Mouse (Mus musculus): ENCODE results near the gene Zc3h15.
A peak's percentile ranks its signal among the peaks of the same experiment; 100 is the strongest.
"Not testable (repeated sequence)": the region's sequence is repeated elsewhere in the genome, so short reads cannot be mapped to it uniquely, and the experiment has no call there.

Zc3h15 gene

GRCm38 (mm10) chr2:83644276-83645252, at the start of gene Zc3h15:
Gene Zc3h15, plus strand, starts transcription at chr2:83644435.
- peak; percentile 95 to 98 for DNase-seq (ENCODE audit: inconsistent age in 2 of 2, low spot score in 1 of 2)

DNA sequence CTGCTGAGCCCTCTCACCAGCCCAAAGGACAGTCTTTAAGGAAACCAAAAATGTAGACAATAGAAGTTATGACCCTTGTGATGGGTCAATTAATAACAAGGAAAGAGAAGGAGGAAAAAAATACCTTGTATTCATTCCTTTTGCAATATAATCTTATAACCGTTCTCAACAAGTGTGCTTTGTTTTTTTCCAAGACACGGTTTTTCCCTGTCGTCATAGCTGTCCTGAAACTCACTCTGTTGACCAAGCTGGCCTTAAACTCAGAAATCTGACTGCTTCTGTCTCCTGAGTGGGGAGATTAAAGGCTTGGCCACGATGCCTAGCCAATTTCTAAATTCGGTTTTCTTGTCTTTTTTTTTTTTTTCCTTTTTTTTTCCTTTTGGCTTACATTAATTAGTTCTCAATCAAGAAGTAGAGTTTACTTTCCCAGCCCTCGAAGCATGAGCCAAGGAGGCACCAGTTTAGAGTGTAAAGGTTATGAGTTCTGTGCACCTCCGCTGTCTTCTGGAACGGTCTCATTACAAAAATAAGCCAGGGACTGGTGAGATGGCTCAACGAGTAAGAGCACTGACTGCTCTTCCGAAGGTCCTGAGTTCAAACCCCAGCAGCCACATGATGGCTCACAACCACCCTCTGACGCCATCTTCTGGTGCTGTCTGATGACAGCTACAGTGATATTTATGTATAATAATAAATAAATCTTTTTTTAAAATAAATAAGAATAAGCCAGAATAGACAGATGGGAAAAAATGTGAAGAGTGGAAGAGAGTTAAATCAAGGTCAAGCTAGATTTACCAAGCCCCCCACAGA, 23.5 kb upstream of the Zc3h15 start:
- DNase-seq (ENCODE audit: inconsistent age in 2 of 2, low spot score in 1 of 2): no peak

DNA sequence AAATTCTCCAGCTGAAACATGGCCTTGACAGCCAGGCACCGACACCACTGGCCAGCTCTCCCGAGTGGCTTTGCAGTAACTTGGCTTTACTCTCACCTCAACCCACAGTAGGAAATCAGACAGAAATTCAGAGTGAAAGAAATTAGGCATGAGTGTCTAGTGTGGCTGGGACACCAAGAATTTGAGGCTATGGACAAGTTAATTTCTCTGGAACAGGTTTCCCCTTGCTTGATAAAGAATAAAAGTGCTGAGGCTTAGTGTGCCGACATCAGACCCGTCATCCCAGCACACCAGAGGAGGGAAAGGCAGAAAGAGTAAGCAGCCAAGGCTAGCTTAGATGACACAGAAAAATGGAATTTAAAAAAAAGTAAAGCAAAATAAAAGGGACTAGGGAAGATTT, 22.7 kb upstream of the Zc3h15 start:
- DNase-seq (ENCODE audit: inconsistent age in 2 of 2, low spot score in 1 of 2): peak in 1 of 2 experiments; percentile 59

DNA sequence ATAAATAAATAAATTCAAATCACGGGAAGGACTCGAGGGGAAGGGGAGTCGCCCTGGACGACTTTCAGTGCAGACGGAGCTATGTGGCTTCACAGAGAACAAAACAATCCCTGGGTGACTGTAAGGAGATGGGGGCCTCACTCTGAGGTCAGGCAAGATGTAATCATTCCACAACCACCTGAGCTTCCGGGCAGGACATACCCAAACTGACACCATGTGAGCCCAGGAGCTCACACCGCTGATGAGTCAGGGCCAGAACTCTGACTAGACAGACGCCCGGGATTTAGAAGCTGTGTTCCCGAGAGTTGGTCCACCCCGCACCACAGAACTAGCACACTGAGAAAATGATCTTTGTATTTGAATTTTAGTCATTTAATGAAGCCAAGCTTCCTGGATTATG, 21.4 kb upstream of the Zc3h15 start:
- peak in 1 of 2 experiments; percentile 29 for DNase-seq (ENCODE audit: inconsistent age in 2 of 2, low spot score in 1 of 2)

GRCm38 (mm10) chr2:83624045-83624444, 20.2 kb upstream of the Zc3h15 start:
- no peak for DNase-seq (ENCODE audit: inconsistent age in 2 of 2, low spot score in 1 of 2)

DNA sequence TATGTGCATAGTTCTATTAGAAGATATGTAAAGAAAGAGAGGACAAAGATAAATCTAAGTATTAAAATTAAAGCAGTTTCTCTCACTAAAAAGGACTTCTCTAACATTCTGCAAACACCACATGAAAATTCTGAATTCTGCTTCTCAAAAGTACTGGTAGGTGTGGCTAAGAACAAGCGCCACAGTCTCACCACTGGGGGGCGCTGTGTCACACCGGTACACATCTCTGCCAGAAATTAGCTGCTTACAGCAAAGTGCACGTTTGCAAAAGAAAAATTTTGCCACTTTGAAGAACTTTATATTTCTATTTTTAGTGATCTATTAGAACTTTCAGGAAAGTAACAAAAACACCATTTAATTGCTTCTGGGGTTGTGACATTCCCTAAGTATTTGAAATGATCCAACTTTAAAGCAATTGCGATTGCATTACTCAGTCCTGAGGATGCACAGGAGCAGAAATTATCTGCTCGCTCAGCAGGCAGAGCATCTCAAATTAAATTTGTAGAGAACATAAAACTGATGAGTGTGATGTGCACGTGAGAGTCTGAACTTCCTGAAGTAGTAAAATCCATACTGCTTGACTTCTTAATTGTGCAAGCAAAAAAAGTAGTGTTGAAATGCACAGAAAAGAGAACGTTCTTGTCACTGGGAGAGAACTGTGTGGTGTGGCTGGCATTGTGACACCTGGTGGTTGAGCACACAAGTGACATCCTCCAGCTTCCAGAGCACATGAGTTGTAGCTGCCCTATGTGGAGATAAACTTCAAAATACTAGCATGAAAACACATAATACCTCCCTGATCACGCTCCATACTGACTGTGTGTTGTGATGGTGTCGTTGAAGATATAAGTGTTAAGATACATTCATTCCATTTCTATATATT, 18.8 kb upstream of the Zc3h15 start:
- peak; percentile 63 to 87 for DNase-seq (ENCODE audit: inconsistent age in 2 of 2, low spot score in 1 of 2)

DNA sequence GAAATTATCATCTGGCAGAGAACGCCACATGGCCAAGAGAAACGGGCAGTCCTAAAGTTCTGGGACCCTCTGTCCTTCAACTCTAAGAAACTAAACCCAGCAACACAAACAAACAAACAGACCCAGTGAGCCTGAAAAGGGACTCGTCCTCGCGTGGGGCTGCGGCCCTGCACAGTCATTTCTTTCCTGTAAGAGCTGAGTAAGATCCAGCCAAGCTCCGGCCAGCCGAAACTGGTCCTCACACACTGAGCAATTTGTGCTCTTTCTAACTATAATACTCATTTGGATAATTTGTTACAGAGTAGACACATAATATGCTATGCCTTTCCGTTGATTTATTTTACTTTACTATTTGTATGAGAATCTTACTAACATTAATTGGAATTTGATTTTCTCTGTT, 17.4 kb upstream of the Zc3h15 start:
- DNase-seq (ENCODE audit: inconsistent age in 2 of 2, low spot score in 1 of 2): no peak

DNA sequence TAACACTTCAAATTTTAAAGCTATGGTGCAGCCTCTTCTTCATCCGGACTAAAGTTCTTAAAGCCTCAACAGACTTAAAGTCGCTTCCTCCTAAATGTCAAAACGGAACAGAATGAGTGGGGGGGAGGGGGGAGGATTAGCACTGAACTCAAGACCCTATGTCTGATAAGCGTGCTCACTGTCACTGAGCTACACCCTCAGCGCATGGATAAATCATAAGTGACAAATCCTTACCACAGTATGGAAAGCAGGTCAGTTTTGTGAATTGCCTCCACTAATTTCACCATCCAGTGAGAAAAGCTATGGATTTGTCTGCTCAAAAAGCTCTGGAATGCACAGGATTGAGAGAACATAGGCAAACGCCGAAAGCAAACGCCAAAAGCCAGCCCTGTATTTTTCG, 16.7 kb upstream of the Zc3h15 start:
- no peak for DNase-seq (ENCODE audit: inconsistent age in 2 of 2, low spot score in 1 of 2)

GRCm38 (mm10) chr2:83627932-83628331, 16.3 kb upstream of the Zc3h15 start:
- no peak for DNase-seq (ENCODE audit: inconsistent age in 2 of 2, low spot score in 1 of 2)

- DNase-seq (ENCODE audit: inconsistent age in 2 of 2, low spot score in 1 of 2): no peak
These were observed 2.2 kb upstream of the Zc3h15 start for GRCm38 (mm10) chr2:83641993-83642392.

DNA sequence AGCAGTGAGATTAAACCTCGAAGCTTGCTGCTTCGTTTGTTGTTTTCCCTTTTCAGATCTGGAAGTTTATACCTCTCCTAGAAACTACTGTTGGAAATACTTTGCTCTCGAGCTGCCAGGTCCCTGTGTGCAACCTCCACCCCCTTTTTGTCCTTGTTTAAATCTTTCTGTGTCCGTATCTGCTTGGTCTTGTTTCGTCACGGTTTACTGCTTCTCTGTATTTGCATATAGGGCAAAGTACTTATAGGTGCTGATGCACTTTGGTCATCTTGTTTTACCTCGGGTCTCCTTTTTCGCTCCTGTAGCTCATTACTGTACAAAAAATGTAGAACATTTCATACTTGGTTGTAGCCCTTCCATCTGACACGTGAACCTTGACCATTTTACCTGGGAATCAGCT, 4.7 kb downstream of the Zc3h15 start:
- DNase-seq (ENCODE audit: inconsistent age in 2 of 2, low spot score in 1 of 2): peak in 1 of 2 experiments; percentile 54

DNA sequence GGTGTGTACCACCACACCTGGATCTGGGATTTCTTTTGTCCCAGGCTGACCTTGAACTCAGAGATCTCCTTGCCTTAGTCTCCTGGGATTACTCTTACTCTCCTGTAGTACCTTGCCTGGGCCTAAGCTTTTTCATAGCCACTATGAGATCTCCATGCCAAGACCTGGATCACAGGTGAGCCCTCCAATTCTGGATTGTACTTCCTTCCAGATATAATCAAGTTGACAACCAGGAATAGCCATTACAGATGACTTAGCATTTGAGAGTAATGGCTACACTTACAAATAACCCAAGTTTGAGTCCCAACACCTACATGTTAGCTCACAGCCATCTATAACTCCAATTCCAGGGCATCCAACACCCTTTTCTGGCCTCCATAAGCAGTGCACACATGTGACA, 8.4 kb downstream of the Zc3h15 start:
- DNase-seq (ENCODE audit: inconsistent age in 2 of 2, low spot score in 1 of 2): no peak

- no peak for DNase-seq (ENCODE audit: inconsistent age in 2 of 2, low spot score in 1 of 2)
These were observed 15.0 kb downstream of the Zc3h15 start for GRCm38 (mm10) chr2:83659279-83659678.

GRCm38 (mm10) chr2:83660114-83660513, 15.9 kb downstream of the Zc3h15 start:
- DNase-seq (ENCODE audit: inconsistent age in 2 of 2, low spot score in 1 of 2): no peak

DNA sequence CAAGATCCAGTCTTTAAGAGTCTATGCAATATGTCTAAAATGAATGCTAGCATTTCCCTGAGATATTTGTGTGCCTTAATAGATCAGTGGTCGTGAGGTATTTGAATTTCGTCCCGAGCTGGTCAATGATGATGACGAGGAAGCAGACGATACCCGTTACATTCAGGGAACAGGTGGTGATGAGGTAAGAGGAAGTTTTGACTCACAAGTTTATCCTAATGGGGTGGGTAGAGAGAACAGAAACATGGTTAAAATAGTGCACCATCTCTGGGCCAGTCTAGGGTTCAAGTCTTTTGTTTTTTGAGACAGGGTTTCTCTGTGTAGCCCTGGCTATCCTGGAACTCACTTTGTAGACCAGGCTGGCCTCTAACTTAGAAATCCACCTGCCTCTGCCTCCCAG, 17.1 kb downstream of the Zc3h15 start:
- DNase-seq (ENCODE audit: inconsistent age in 2 of 2, low spot score in 1 of 2): no peak

- not testable (repeated sequence) for DNase-seq (ENCODE audit: inconsistent age in 2 of 2, low spot score in 1 of 2)
These were observed 20.8 kb downstream of the Zc3h15 start for GRCm38 (mm10) chr2:83665051-83665450.

DNA sequence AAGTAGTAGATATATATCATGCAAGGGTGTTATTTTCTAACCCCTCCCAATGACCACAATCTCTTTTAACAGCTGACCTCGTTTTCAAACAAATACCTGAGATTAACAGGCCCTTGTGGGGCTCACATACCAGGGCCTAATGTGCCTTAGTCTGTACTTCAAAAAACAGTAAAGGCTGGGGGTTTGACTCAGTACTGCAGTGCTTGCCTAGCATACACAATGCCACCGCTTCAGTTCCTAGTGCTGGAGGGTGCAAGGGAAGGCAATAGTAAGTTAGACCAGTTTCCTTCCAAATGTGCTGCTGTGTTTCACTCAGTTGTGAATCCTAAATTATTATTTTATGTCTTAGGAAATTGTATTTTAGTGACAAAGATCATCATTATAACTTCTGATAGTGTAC, 23.2 kb downstream of the Zc3h15 start:
- no peak for DNase-seq (ENCODE audit: inconsistent age in 2 of 2, low spot score in 1 of 2)

DNA sequence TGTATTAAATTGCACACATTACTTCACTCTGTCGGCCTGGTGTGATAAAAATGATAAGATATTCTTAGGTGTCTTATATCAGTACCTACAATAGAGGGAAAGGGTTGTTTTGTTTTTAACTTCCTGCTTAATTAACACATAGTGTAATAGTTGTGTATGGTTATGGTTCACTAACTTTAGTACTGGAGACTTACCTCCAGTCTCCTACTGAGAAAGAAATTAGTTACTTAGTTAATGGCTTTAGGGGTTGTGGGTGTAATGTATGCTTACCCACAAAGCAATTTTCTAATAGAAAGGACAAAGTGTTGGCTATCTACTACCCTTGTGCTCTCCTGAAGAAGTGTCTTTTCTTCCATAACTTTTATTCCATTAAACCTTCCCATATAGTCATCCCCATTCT, 23.8 kb downstream of the Zc3h15 start:
- DNase-seq (ENCODE audit: inconsistent age in 2 of 2, low spot score in 1 of 2): no peak

GRCm38 (mm10) chr2:83669988-83670387, 25.8 kb downstream of the Zc3h15 start:
- peak in 1 of 2 experiments; percentile 43 for DNase-seq (ENCODE audit: inconsistent age in 2 of 2, low spot score in 1 of 2)

GRCm38 (mm10) chr2:83671843-83672242, 27.6 kb downstream of the Zc3h15 start:
- DNase-seq (ENCODE audit: inconsistent age in 2 of 2, low spot score in 1 of 2): peak; percentile 34 to 50

GRCm38 (mm10) chr2:83673067-83673466, 28.8 kb downstream of the Zc3h15 start:
- DNase-seq (ENCODE audit: inconsistent age in 2 of 2, low spot score in 1 of 2): no peak
